Mouse (Mus musculus): ENCODE data around the gene Pwwp2b. TPM values are rescaled to one million over a fixed set of nuclear protein-coding genes. Genes with fewer than 3 reads are reported as not detected.

Gene Pwwp2b
- polyA plus RNA-seq, 1 experiment = 317 TPM

- Histone ChIP-seq H3K4me3 (ENCODE audit: control insufficient read depth, low read depth, low read length) (no peak overlapping the region), H3K4me1 (ENCODE audit: control insufficient read depth, insufficient read depth, low read length) (peaks cover 4% of the 10 kb centered on the region), H3K27me3 (ENCODE audit: control insufficient read depth, insufficient read depth, low read length) (no peaks in the 10 kb centered on the region), H3K27ac (ENCODE audit: control insufficient read depth, insufficient read depth, low read depth, low read length) (no peak overlapping the region), H3K36me3 (ENCODE audit: control insufficient read depth, insufficient read depth, low read length) (no peaks in the 10 kb centered on the region)
- no peak for TF ChIP-seq POLR2A (IDR thresholded peaks at IDR 0.05; ENCODE audit: control insufficient read depth, low read depth, low read length)
- no peak for TF ChIP-seq CTCF (IDR thresholded peaks at IDR 0.05; ENCODE audit: control insufficient read depth, insufficient read depth, insufficient replicate concordance, low read depth, low read length)
Measured at GRCm38 (mm10) chr7:139257752-139258542, 9.7 kb downstream of the Pwwp2b start.

GRCm38 (mm10) chr7:139264337-139264736 is 16.1 kb downstream of the Pwwp2b start:
- Histone ChIP-seq H3K4me1 (ENCODE audit: control insufficient read depth, insufficient read depth, low read length) (no peaks in the 10 kb centered on the region), H3K4me3 (ENCODE audit: control insufficient read depth, low read depth, low read length) (no peak overlapping the region), H3K27me3 (ENCODE audit: control insufficient read depth, insufficient read depth, low read length) (no peaks in the 10 kb centered on the region), H3K27ac (ENCODE audit: control insufficient read depth, insufficient read depth, low read depth, low read length) (no peak overlapping the region), H3K36me3 (ENCODE audit: control insufficient read depth, insufficient read depth, low read length) (no peaks in the 10 kb centered on the region)
- no peak for TF ChIP-seq CTCF (IDR thresholded peaks at IDR 0.05; ENCODE audit: control insufficient read depth, insufficient read depth, insufficient replicate concordance, low read depth, low read length)

- no peak for TF ChIP-seq POLR2A (IDR thresholded peaks at IDR 0.05; ENCODE audit: control insufficient read depth, low read depth, low read length)
- no peak for TF ChIP-seq CTCF (IDR thresholded peaks at IDR 0.05; ENCODE audit: control insufficient read depth, insufficient read depth, insufficient replicate concordance, low read depth, low read length)
- H3K27ac ChIP-seq (ENCODE audit: control insufficient read depth, insufficient read depth, low read depth, low read length) = no peak overlapping the region
- no peaks in the 10 kb centered on the region for H3K4me1 ChIP-seq (ENCODE audit: control insufficient read depth, insufficient read depth, low read length)
- no peaks in the 10 kb centered on the region for H3K27me3 ChIP-seq (ENCODE audit: control insufficient read depth, insufficient read depth, low read length)
- H3K4me3 ChIP-seq (ENCODE audit: control insufficient read depth, low read depth, low read length) = no peak overlapping the region
- no peaks in the 10 kb centered on the region for H3K36me3 ChIP-seq (ENCODE audit: control insufficient read depth, insufficient read depth, low read length)
Measured at GRCm38 (mm10) chr7:139265634-139266033, 17.4 kb downstream of the Pwwp2b start.

- no peak for TF ChIP-seq CTCF (IDR thresholded peaks at IDR 0.05; ENCODE audit: control insufficient read depth, insufficient read depth, insufficient replicate concordance, low read depth, low read length)
- TF ChIP-seq POLR2A (IDR thresholded peaks at IDR 0.05; ENCODE audit: control insufficient read depth, low read depth, low read length) = no peak
- H3K4me1 ChIP-seq (ENCODE audit: control insufficient read depth, insufficient read depth, low read length) = no peaks in the 10 kb centered on the region
- H3K27me3 ChIP-seq (ENCODE audit: control insufficient read depth, insufficient read depth, low read length) = no peaks in the 10 kb centered on the region
- H3K36me3 ChIP-seq (ENCODE audit: control insufficient read depth, insufficient read depth, low read length) = no peaks in the 10 kb centered on the region
- no peak overlapping the region for H3K4me3 ChIP-seq (ENCODE audit: control insufficient read depth, low read depth, low read length)
- no peak overlapping the region for H3K27ac ChIP-seq (ENCODE audit: control insufficient read depth, insufficient read depth, low read depth, low read length)
Measured at GRCm38 (mm10) chr7:139266431-139266830, 18.1 kb downstream of the Pwwp2b start.

- no peak overlapping the region for H3K27ac ChIP-seq (ENCODE audit: control insufficient read depth, insufficient read depth, low read depth, low read length)
- no peaks in the 10 kb centered on the region for H3K36me3 ChIP-seq (ENCODE audit: control insufficient read depth, insufficient read depth, low read length)
- H3K4me3 ChIP-seq (ENCODE audit: control insufficient read depth, low read depth, low read length) = no peak overlapping the region
- TF ChIP-seq POLR2A (IDR thresholded peaks at IDR 0.05; ENCODE audit: control insufficient read depth, low read depth, low read length) (no peak), CTCF (IDR thresholded peaks at IDR 0.05; ENCODE audit: control insufficient read depth, insufficient read depth, insufficient replicate concordance, low read depth, low read length) (no peak)
- H3K27me3 ChIP-seq (ENCODE audit: control insufficient read depth, insufficient read depth, low read length) = no peaks in the 10 kb centered on the region
- H3K4me1 ChIP-seq (ENCODE audit: control insufficient read depth, insufficient read depth, low read length) = no peaks in the 10 kb centered on the region
Measured at GRCm38 (mm10) chr7:139266886-139267870, 18.9 kb downstream of the Pwwp2b start.

GRCm38 (mm10) chr7:139270738-139271137 is 22.5 kb downstream of the Pwwp2b start:
- no peaks in the 10 kb centered on the region; the same call in 1 of the 2 replicates for H3K4me1 ChIP-seq (ENCODE audit: control insufficient read depth, insufficient read depth, low read length)
- no peaks in the 10 kb centered on the region for H3K36me3 ChIP-seq (ENCODE audit: control insufficient read depth, insufficient read depth, low read length)
- no peak overlapping the region for H3K4me3 ChIP-seq (ENCODE audit: control insufficient read depth, low read depth, low read length)
- TF ChIP-seq CTCF (IDR thresholded peaks at IDR 0.05; ENCODE audit: control insufficient read depth, insufficient read depth, insufficient replicate concordance, low read depth, low read length) (no peak), POLR2A (IDR thresholded peaks at IDR 0.05; ENCODE audit: control insufficient read depth, low read depth, low read length) (no peak)
- H3K27me3 ChIP-seq (ENCODE audit: control insufficient read depth, insufficient read depth, low read length) = no peaks in the 10 kb centered on the region
- no peak overlapping the region for H3K27ac ChIP-seq (ENCODE audit: control insufficient read depth, insufficient read depth, low read depth, low read length)

GRCm38 (mm10) chr7:139271871-139272270 is 23.6 kb downstream of the Pwwp2b start:
- no peaks in the 10 kb centered on the region for H3K36me3 ChIP-seq (ENCODE audit: control insufficient read depth, insufficient read depth, low read length)
- H3K4me3 ChIP-seq (ENCODE audit: control insufficient read depth, low read depth, low read length) = no peak overlapping the region
- H3K4me1 ChIP-seq (ENCODE audit: control insufficient read depth, insufficient read depth, low read length) = no peaks in the 10 kb centered on the region; the same call in 1 of the 2 replicates
- TF ChIP-seq CTCF (IDR thresholded peaks at IDR 0.05; ENCODE audit: control insufficient read depth, insufficient read depth, insufficient replicate concordance, low read depth, low read length) (no peak), POLR2A (IDR thresholded peaks at IDR 0.05; ENCODE audit: control insufficient read depth, low read depth, low read length) (no peak)
- H3K27me3 ChIP-seq (ENCODE audit: control insufficient read depth, insufficient read depth, low read length) = no peaks in the 10 kb centered on the region
- H3K27ac ChIP-seq (ENCODE audit: control insufficient read depth, insufficient read depth, low read depth, low read length) = no peak overlapping the region
